Mouse (Mus musculus) gastrocnemius, adult 18-20 months (tissue): ENCODE measurements around the gene Aak1. TPM values are rescaled to one million over a fixed set of nuclear protein-coding genes. Genes with fewer than 3 reads are reported as not detected.

Experiments used
- total RNA-seq, 2 experiments: library from RNA; stranded (reverse); gene quantifications; 2 replicates each; pipeline ENCODE4 v1.2.3; 2021

Gene Aak1
- total RNA-seq, 2 experiments from 2014 or later, result 30.5 to 46.5 TPM

Other genes starting within 250 kb of the Aak1 start
- gene Asprv1, start 221.4 kb upstream of the Aak1 start, total RNA-seq, result not detected
- 1 to 10 TPM; 2.6 TPM for gene Mxd1, start 180.4 kb upstream of the Aak1 start, total RNA-seq
- gene Snrnp27, start 165.0 kb upstream of the Aak1 start, total RNA-seq, result 10 to 100 TPM; 77.6 to 78.6 TPM
- 1 to 10 TPM; 1.9 to 2.2 TPM for gene Gmcl1, start 116.1 kb upstream of the Aak1 start, total RNA-seq
- gene Anxa4, start 55.9 kb upstream of the Aak1 start, total RNA-seq, result 10 to 100 TPM; 14.6 to 28.1 TPM
- gene Nfu1, start 159.7 kb downstream of the Aak1 start, total RNA-seq, result 10 to 100 TPM; 63.3 to 69.0 TPM
- gene Gfpt1, start 193.3 kb downstream of the Aak1 start, total RNA-seq, result 10 to 100 TPM; 32.3 to 32.7 TPM